Mouse (Mus musculus) E14TG2a.4 (cell line): ENCODE results near the gene Pou2f1.

Experiments used
- CTCF ChIP-seq: conservative IDR thresholded peaks from 2 replicates; pipeline ENCODE4 v1.5.1; 2014; ENCODE audit warnings: low read length
- NANOG ChIP-seq: IDR thresholded peaks from 2 replicates; pipeline ENCODE4 v1.6.1; 2014; ENCODE audit warnings: borderline replicate concordance, low read length, mixed read lengths
- POU5F1 ChIP-seq: IDR thresholded peaks from 2 replicates; pipeline ENCODE4 v1.6.1; 2014; ENCODE audit warnings: low read length, borderline replicate concordance

GRCm38 (mm10) chr1:165908153-165908552 lies 94.3 kb downstream of the Pou2f1 start:
- TF ChIP-seq CTCF, result no peak
- TF ChIP-seq NANOG, result no peak
- TF ChIP-seq POU5F1, result no peak
